Mouse (Mus musculus) midbrain, embryonic 16.5 days (tissue): ENCODE measurements around the gene Slc29a3. TPM values are rescaled to one million over a fixed set of nuclear protein-coding genes. Genes with fewer than 3 reads are reported as not detected.

ENCODE experiments used
- ATAC-seq: fragments of 200-750 bp; cut with Nextera tagmentation; 2 replicates; pipeline ENCODE4 v1.8.0; 2017; ENCODE audit warnings: moderate TSS enrichment
- H3K27ac ChIP-seq: fragments of 300-500 bp; sonication (generic); 2 replicates; pipeline ENCODE4 v1.5.1; 2014; ENCODE audit warnings: mild to moderate bottlenecking, low read length, mixed read lengths
- H3K27me3 ChIP-seq: fragments of 300-500 bp; sonication (generic); 2 replicates; pipeline ENCODE4 v1.6.1; 2014; ENCODE audit warnings: low read depth, low read length, mixed read lengths; ENCODE audit not compliant: control insufficient read depth, insufficient read depth
- H3K36me3 ChIP-seq: fragments of 300-500 bp; sonication (generic); 2 replicates; pipeline ENCODE4 v1.6.1; 2014; ENCODE audit warnings: mild to moderate bottlenecking, low read length, moderate library complexity, mixed read lengths; ENCODE audit not compliant: control insufficient read depth, insufficient read depth
- H3K4me1 ChIP-seq: fragments of 300-500 bp; sonication (generic); 2 replicates; pipeline ENCODE4 v1.6.1; 2014; ENCODE audit warnings: mild to moderate bottlenecking, low read length, mixed read lengths; ENCODE audit not compliant: control insufficient read depth, insufficient read depth
- H3K4me2 ChIP-seq: fragments of 300-500 bp; sonication (generic); 2 replicates; pipeline ENCODE4 v1.6.1; 2014; ENCODE audit warnings: mild to moderate bottlenecking, low read length, mixed read lengths
- H3K4me3 ChIP-seq: fragments of 300-500 bp; sonication (generic); 2 replicates; pipeline ENCODE4 v1.5.1; 2014; ENCODE audit warnings: low read depth, mild to moderate bottlenecking, low read length, moderate library complexity, mixed read lengths
- H3K9ac ChIP-seq: fragments of 300-500 bp; sonication (generic); 2 replicates; pipeline ENCODE4 v1.6.1; 2014; ENCODE audit warnings: low read depth, low read length, mixed read lengths
- H3K9me3 ChIP-seq: fragments of 300-500 bp; sonication (generic); replicated peaks from 2 replicates; pipeline ENCODE4 v1.6.1; 2014; ENCODE audit warnings: mild to moderate bottlenecking, low read length, mixed read lengths; ENCODE audit not compliant: control insufficient read depth, poor library complexity, severe bottlenecking
- WGBS: fragments of 180-500 bp; shearing (Covaris S2); extraction: QIAGEN DNeasy Blood & Tissue Kit; methylation state at CpG from one replicate; pipeline ENCODE4 v1.1.7; 2014; 5-methylcytosine and 5-hydroxymethylcytosine counted together
- polyA plus RNA-seq: library from polyadenylated mRNA; unstranded; fragments of >200 nt; fragmentation: Nextera tagmentation; extraction: Ambion mirVana; gene quantifications from 2 replicates; pipeline ENCODE4 v1.2.1, GENCODE M21; 2015

Gene Slc29a3
- polyA plus RNA-seq, 1 experiment from 2014 or later = 10.3 TPM

DNA sequence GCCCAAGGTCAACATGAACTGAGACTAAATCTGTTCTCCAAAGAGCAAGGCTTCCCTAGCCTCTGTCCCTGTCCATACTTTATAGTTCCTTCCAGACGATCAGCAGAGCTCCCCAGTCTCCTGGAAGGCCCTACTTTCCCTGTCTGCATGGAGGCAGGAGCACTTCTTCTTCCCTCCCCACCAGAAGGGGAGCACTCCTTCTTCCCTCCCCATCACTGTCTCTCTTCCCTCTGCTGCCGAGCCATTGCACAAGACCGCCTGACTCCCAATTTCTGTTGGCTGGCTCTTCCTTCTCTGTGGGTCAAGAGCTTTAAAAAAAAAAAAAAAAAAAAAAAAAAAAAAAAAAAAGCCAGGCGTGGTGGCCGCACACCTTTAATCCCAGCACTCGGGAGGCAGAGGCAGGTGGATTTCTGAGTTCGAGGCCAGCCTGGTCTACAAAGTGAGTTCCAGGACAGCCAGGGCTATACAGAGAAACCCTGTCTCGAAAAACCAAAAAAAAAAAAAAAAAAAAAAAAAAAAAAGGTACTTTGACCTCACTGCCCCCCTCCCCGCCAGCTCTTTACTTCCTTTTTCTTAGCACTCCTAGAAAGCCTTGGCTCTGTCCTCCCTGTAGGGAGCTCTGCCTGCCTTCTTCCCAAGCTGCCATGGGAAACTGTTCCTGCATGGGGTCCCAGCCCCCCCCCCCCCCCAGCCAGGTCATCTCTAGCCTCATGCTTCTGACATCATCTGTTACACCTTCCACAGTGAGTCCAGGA lies 14.5 kb downstream of the Slc29a3 start:
- ATAC-seq = no peak
- H3K27ac ChIP-seq = no peak overlapping the region
- H3K4me3 ChIP-seq = no peak overlapping the region
- H3K36me3 ChIP-seq = no peaks in the 10 kb centered on the region
- 81% methylated on average over 4 of the region's 9 CpGs for WGBS
- H3K9ac ChIP-seq = no peak overlapping the region
- H3K9me3 ChIP-seq = no peaks in the 10 kb centered on the region
- H3K4me2 ChIP-seq = no peak overlapping the region
- no peaks in the 10 kb centered on the region for H3K27me3 ChIP-seq
- no peaks in the 10 kb centered on the region; the same call in 1 of the 2 replicates for H3K4me1 ChIP-seq

DNA sequence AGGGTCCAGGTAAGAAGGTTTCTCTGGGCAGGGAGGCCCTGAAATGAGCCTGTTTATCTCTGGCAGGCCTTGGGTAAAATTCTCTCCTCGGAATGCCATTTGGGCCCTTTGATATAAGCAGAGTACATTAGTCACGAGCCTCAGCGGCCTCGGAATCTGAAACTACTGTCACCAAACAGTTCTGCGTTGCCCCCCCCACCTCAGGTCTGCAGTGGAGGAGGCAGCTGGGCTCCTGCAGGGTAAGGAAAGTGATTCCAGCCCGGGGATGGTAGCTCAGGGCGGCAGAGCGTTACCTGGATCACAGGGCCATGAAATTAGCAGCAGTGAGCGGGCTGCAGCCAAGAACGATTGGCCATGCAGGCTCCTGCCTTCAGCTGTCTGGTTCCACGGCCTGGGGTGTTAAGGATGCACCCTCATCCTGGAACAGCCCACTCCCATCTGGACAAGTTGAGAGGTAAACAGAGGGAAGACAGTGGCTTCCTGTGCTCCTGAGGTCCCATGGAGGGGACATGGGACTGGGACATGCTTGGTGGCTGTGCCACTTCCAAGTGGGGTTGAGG lies 15.3 kb downstream of the Slc29a3 start:
- ATAC-seq = no peak
- 62% methylated on average over 11 of the region's 11 CpGs for WGBS
- peaks cover 4% of the 10 kb centered on the region for H3K4me1 ChIP-seq
- H3K4me2 ChIP-seq = no peak overlapping the region
- no peaks in the 10 kb centered on the region for H3K27me3 ChIP-seq
- no peak overlapping the region for H3K4me3 ChIP-seq
- H3K9me3 ChIP-seq = no peaks in the 10 kb centered on the region
- H3K27ac ChIP-seq = no peak overlapping the region
- no peak overlapping the region for H3K9ac ChIP-seq
- no peaks in the 10 kb centered on the region for H3K36me3 ChIP-seq

DNA sequence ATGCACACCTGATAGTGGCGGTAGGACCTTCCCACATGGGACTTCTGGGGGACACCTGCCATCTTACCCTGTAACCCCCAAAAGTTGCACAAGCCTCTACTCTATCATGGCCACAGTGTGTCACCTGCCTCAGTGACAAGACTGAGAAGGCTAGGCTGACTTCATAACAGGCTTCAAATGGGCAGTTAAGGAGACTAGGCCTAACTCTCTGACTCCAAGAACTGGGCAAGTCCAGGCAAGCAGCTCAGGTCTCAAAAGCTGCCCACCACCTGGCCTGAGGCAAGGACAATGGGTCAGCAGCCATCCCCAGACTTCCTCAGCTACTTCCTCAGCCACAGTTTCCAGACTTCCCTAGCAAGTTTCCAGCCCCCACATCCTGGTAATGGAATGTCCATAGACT lies 16.9 kb downstream of the Slc29a3 start:
- H3K27ac ChIP-seq = no peak overlapping the region
- H3K9ac ChIP-seq = no peak overlapping the region
- ATAC-seq = no peak
- H3K4me1 ChIP-seq = peaks cover 13% of the 10 kb centered on the region
- H3K4me3 ChIP-seq = no peak overlapping the region
- H3K4me2 ChIP-seq = no peak overlapping the region
- 94% methylated on average over 1 of the region's 1 CpGs for WGBS
- H3K9me3 ChIP-seq = no peaks in the 10 kb centered on the region
- no peaks in the 10 kb centered on the region for H3K36me3 ChIP-seq
- no peaks in the 10 kb centered on the region for H3K27me3 ChIP-seq

DNA sequence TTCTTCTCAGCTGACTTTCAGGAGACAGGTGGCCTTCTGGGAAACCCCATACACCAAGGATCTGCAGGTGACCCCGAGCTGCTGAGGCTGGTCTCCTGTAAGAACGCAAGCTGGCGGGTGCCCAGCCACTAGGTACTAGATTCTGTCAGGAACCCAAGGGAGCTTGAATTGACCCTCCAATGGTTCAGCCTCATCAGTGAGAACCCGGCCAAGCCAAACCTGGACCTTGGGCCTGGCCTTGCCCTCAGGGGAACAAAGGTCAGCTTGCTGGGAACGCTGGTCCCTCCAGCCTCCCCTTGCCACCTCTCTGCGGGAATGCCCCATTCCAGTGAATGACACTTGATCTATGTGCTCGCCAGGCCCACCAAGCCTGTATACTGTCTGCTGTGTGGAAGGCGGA lies 19.1 kb downstream of the Slc29a3 start:
- no peak overlapping the region for H3K27ac ChIP-seq
- WGBS = 86% methylated on average over 8 of the region's 8 CpGs
- no peak overlapping the region for H3K4me2 ChIP-seq
- H3K9ac ChIP-seq = no peak overlapping the region
- peaks cover 13% of the 10 kb centered on the region for H3K4me1 ChIP-seq
- no peaks in the 10 kb centered on the region for H3K36me3 ChIP-seq
- H3K27me3 ChIP-seq = no peaks in the 10 kb centered on the region
- ATAC-seq = no peak
- H3K4me3 ChIP-seq = no peak overlapping the region
- H3K9me3 ChIP-seq = no peaks in the 10 kb centered on the region

DNA sequence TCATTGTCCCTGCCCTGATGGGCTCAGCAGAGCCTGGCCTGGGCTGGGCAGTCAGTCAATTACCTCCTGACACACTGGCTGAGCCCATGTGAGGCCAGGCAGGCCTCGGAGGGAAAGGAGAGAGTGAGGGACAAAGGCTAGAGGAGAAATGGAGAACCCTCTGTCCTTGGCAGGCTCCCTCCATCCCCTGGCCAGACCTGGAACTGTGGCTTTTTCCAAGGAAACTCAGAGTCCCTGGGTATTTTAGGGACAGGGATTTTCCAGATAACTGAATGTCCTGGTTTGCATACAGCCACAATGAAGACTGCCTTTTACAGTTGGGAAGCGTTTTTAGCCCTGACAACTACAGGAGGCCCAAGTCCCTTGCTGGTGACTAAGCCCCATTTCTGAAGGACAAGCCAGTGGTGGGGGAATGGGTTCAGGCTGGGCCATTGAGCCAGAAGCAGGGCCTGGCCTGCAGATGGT lies 20.2 kb downstream of the Slc29a3 start:
- no peaks in the 10 kb centered on the region for H3K27me3 ChIP-seq
- no peak overlapping the region for H3K4me3 ChIP-seq
- ATAC-seq = peak; percentile 41
- H3K9ac ChIP-seq = no peak overlapping the region; the same call in 1 of the 2 replicates
- WGBS = 25% methylated on average over 2 of the region's 2 CpGs
- no peak overlapping the region for H3K4me2 ChIP-seq
- H3K36me3 ChIP-seq = no peaks in the 10 kb centered on the region
- H3K4me1 ChIP-seq = peaks cover 17% of the 10 kb centered on the region
- no peaks in the 10 kb centered on the region for H3K9me3 ChIP-seq
- peak overlapping the region; percentile 14; the same call in 1 of the 2 replicates for H3K27ac ChIP-seq

DNA sequence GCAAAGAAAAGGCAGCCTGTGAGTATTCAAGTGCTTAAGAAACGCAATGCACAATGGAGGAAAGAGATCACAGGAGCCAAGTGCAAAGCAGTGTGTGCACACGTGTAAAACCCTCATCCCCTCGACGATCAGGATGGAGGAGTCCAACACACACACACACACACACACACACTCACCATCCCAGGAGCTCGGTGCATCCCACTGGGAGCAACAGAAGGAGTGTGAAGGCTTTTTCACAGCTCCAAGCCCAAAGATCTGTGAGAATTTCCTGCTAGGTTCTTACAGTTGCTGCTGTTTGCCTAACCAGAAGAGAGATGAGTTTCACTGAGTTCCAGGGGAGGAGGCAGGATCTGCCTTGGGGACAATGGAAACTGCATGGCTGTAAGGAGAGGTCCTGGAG lies 20.9 kb downstream of the Slc29a3 start:
- no peak for ATAC-seq
- no peak overlapping the region; the same call in 1 of the 2 replicates for H3K9ac ChIP-seq

DNA sequence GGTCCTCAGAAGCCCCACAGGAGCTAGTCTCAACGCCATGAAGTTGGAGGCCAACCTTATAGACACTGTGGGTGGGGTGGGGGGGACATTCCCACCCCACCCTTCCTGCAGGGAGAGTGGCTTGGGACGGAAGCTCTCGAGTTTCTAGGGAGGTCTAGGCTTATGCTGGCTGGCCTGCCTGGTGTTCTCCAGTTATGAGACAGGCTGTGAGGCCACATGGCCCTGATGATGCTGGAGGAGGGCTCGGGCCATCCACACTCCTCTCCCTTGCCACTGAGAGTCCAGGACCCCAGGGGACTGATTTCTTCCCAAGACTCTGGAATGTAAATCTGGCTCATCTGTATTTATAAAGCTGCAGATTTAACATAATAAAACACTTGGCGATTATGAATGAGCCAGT lies 25.3 kb downstream of the Slc29a3 start:
- Histone ChIP-seq H3K4me1 (peaks cover 16% of the 10 kb centered on the region), H3K27ac (no peak overlapping the region), H3K9ac (no peak overlapping the region), H3K27me3 (no peaks in the 10 kb centered on the region), H3K4me2 (no peak overlapping the region), H3K4me3 (no peak overlapping the region), H3K9me3 (no peaks in the 10 kb centered on the region), H3K36me3 (no peaks in the 10 kb centered on the region)
- 30% methylated on average over 5 of the region's 5 CpGs for WGBS
- ATAC-seq = no peak

More for the DNA sequence above, 20.9 kb downstream of the Slc29a3 start:
- H3K4me3 ChIP-seq = no peak overlapping the region
- H3K4me1 ChIP-seq = peaks cover 19% of the 10 kb centered on the region
- no peaks in the 10 kb centered on the region for H3K9me3 ChIP-seq
- 7% methylated on average over 5 of the region's 5 CpGs for WGBS
- no peaks in the 10 kb centered on the region for H3K27me3 ChIP-seq
- H3K27ac ChIP-seq = peak overlapping the region; percentile 14; the same call in 1 of the 2 replicates
- H3K4me2 ChIP-seq = no peak overlapping the region
- no peaks in the 10 kb centered on the region for H3K36me3 ChIP-seq

DNA sequence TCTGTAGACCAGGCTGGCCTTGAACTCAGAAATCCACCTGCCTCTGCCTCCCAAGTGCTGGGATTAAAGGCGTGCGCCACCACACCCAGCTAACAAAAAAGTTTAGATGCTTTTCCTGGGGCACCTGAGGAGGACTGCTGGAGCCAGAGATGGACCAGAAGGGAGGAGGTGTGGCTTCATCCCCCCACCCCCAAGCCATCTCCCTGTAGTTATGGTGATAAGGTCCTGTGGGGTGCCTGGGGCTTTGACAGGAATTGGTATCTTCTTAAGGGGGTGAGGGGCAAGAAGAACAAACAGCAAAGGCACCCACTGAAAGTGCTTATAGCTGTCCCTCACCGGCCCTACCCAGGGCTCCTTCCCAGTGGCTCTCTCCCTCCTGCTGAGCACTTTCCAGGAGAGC lies 25.7 kb downstream of the Slc29a3 start:
- H3K4me1 ChIP-seq = peaks cover 12% of the 10 kb centered on the region
- no peak for ATAC-seq

DNA sequence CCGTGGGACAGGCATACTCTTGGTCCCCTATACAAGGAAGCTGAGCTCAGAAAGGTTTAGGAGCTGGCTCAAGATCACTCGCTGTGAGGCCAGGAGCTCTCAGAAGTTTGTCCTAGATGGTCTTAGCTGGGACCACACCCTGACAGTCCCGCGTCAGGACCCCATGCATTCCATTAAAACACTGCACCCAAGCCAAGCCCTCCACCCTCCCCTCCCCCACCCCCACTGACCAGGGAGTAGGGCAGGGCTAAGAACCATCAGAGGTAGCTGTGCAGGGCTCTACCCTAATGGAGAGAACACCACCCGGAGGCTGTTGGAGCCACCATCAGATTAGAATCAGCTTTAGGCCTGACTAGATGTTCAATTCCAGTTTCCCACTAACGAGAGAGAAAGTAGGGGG lies 28.1 kb downstream of the Slc29a3 start:
- Histone ChIP-seq H3K4me3 (no peak overlapping the region), H3K9me3 (no peaks in the 10 kb centered on the region), H3K36me3 (no peaks in the 10 kb centered on the region), H3K27me3 (no peaks in the 10 kb centered on the region), H3K9ac (no peak overlapping the region), H3K4me2 (no peak overlapping the region), H3K27ac (no peak overlapping the region), H3K4me1 (peaks cover 6% of the 10 kb centered on the region; the same call in 1 of the 2 replicates)
- no peak for ATAC-seq
- 72% methylated on average over 6 of the region's 6 CpGs for WGBS

More for the DNA sequence above, 25.7 kb downstream of the Slc29a3 start:
- H3K36me3 ChIP-seq = no peaks in the 10 kb centered on the region
- no peak overlapping the region for H3K27ac ChIP-seq
- no peaks in the 10 kb centered on the region for H3K27me3 ChIP-seq
- H3K4me3 ChIP-seq = no peak overlapping the region
- H3K9me3 ChIP-seq = no peaks in the 10 kb centered on the region
- no peak overlapping the region for H3K9ac ChIP-seq
- WGBS = 80% methylated on average over 3 of the region's 3 CpGs
- H3K4me2 ChIP-seq = no peak overlapping the region
